Mouse (Mus musculus) kidney, adult 2 months (tissue): ENCODE results near the gene Mrc1.

Source experiments
- CTCF ChIP-seq: fragments of 200-500 bp; conservative IDR thresholded peaks from 2 replicates; pipeline ENCODE4 v1.5.1; 2011; ENCODE audit warnings: low read depth, mild to moderate bottlenecking, control low read depth, low read length, moderate library complexity, mixed read lengths; ENCODE audit not compliant: insufficient read depth, insufficient read length
- POLR2A ChIP-seq: fragments of 200-500 bp; IDR thresholded peaks from one replicate; pipeline ENCODE4 v1.6.1; 2011; ENCODE audit warnings: low read depth, low read length, control low read depth

DNA sequence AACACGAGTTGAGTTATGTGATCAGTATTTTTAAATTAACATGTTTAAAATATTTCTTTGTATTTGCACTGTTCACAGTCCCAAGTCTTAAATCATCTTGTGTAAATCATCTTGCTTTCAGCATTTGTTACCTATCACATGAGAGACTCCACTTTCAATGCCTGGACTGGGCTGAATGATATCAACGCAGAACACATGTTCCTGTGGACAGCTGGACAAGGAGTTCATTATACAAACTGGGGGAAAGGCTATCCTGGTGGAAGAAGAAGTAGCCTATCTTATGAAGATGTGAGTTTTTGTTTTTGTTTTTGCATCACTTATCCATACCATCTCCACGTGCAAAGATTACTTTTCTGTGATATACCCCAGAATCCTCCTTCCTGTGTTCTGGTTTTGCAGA, 85.9 kb downstream of the Mrc1 start:
- TF ChIP-seq POLR2A: no peak
- TF ChIP-seq CTCF: no peak
